Mouse (Mus musculus): ENCODE results near the gene Agrn. TPM values are rescaled to one million over a fixed set of nuclear protein-coding genes. Genes with fewer than 3 reads are reported as not detected.
A peak's percentile ranks its signal among the peaks of the same experiment; 100 is the strongest.

Agrn gene
- total and polyA plus RNA-seq, 3 experiments, result 1.7 to 10.6 (median 3.4) TPM

- Histone ChIP-seq H3K27me3 (replicated peaks) (no peaks in the 10 kb centered on the region), H3K79me2 (replicated peaks; ENCODE audit: control insufficient read depth, extremely low read depth, insufficient read depth, poor library complexity, severe bottlenecking) (peaks cover 33% of the 10 kb centered on the region), H3K4me1 (ENCODE audit: control insufficient read depth in 1 of 2, insufficient read depth in 2 of 2) (peaks cover 8 to 32% of the 10 kb centered on the region in 2 experiments), H3K9me3 (replicated peaks; ENCODE audit: low read length) (no peaks in the 10 kb centered on the region), H3K9ac (ENCODE audit: insufficient read depth, low read depth) (peak overlapping the region; percentile 85), H3K36me3 (replicated peaks in 1 of 2; ENCODE audit: control insufficient read depth in 1 of 2, insufficient read depth in 1 of 2, low read length in 1 of 2) (peaks cover 58 to 70% of the 10 kb centered on the region in 2 experiments), H3K4me2 (ENCODE audit: insufficient read depth, low read depth, poor library complexity, severe bottlenecking) (peak overlapping the region; percentile 75), H3K27ac (ENCODE audit: insufficient read depth, low read depth) (no peak overlapping the region), H3K4me3 (replicated peaks in 1 of 3; ENCODE audit: low read depth in 2 of 3, low read length in 2 of 3, poor library complexity in 1 of 3) (peak overlapping the region; percentile 67 to 88 (median 85))
- TF ChIP-seq E2F4 (IDR thresholded peaks at IDR 0.05; ENCODE audit: insufficient replicate concordance, low read depth, low read length), result no peak
- TF ChIP-seq CTCF (conservative IDR thresholded peaks at IDR 0.05 in 1 of 2, IDR thresholded peaks at IDR 0.05 in 1 of 2; ENCODE audit: low read depth in 2 of 2, low read length in 2 of 2), result 0 out of 4 replicates have a peak, but pooled peaks of 1 of the 2 experiments have one; percentile 25
- peak; percentile 51 for DNase-seq (ENCODE audit: extremely low read depth)
- in situ Hi-C loops (cut with MboI; ENCODE audit: low pct_ligation_motif_present, low pct_unique_long_range_greater_than_20kb, low sequenced_read_pairs), result no loop called here
- dilution Hi-C loops (cut with MboI; ENCODE audit: extremely low pct_ligation_motif_present, extremely low pct_unique_long_range_greater_than_20kb, low sequenced_read_pairs), result no loop called here
Measured at GRCm38 (mm10) chr4:156235360-156235770, 38.1 kb upstream of the Agrn start.

- Histone ChIP-seq H3K27ac (ENCODE audit: insufficient read depth, low read depth) (no peak within 1 kb of the TSS), H3K27me3 (replicated peaks) (no peaks in the 10 kb centered on the region), H3K4me1 (ENCODE audit: control insufficient read depth in 1 of 2, insufficient read depth in 2 of 2) (peaks cover 8 to 32% of the 10 kb centered on the region in 2 experiments), H3K9me3 (replicated peaks; ENCODE audit: low read length) (no peaks in the 10 kb centered on the region), H3K36me3 (replicated peaks in 1 of 2; ENCODE audit: control insufficient read depth in 1 of 2, insufficient read depth in 1 of 2, low read length in 1 of 2) (peaks cover 58 to 70% of the 10 kb centered on the region in 2 experiments), H3K9ac (ENCODE audit: insufficient read depth, low read depth) (peak within 1 kb of the TSS; percentile 85), H3K4me3 (replicated peaks in 1 of 3; ENCODE audit: low read depth in 2 of 3, low read length in 2 of 3, poor library complexity in 1 of 3) (peak within 1 kb of the TSS; percentile 67 to 88 (median 85)), H3K79me2 (replicated peaks; ENCODE audit: control insufficient read depth, extremely low read depth, insufficient read depth, poor library complexity, severe bottlenecking) (peaks cover 31% of the 10 kb centered on the region), H3K4me2 (ENCODE audit: insufficient read depth, low read depth, poor library complexity, severe bottlenecking) (peak within 1 kb of the TSS; percentile 82)
- dilution Hi-C loops (cut with MboI; ENCODE audit: extremely low pct_ligation_motif_present, extremely low pct_unique_long_range_greater_than_20kb, low sequenced_read_pairs) (no loop called here), in situ Hi-C loops (cut with MboI; ENCODE audit: low pct_ligation_motif_present, low pct_unique_long_range_greater_than_20kb, low sequenced_read_pairs) (no loop called here)
- DNase-seq (ENCODE audit: extremely low read depth), result peak; percentile 55
- no peak for TF ChIP-seq ZNF384 (IDR thresholded peaks at IDR 0.05; ENCODE audit: low read depth, low read length)
- TF ChIP-seq MAX (IDR thresholded peaks at IDR 0.05; ENCODE audit: low read length), result peak; percentile 83
- no peak for TF ChIP-seq KAT2A (IDR thresholded peaks at IDR 0.05; ENCODE audit: insufficient replicate concordance, low read length)
- TF ChIP-seq MXI1 (IDR thresholded peaks at IDR 0.05; ENCODE audit: low read depth, low read length), result peak; percentile 56
- TF ChIP-seq GABPA (IDR thresholded peaks at IDR 0.05; ENCODE audit: insufficient replicate concordance, low read depth, low read length), result no peak
- TF ChIP-seq ZKSCAN1 (IDR thresholded peaks at IDR 0.05; ENCODE audit: borderline replicate concordance, low read depth, low read length), result no peak
- no peak for TF ChIP-seq SMC3 (IDR thresholded peaks at IDR 0.05; ENCODE audit: low read depth, low read length)
- TF ChIP-seq BHLHE40 (IDR thresholded peaks at IDR 0.05; ENCODE audit: low read depth, low read length), result peak; percentile 40; the same call in 1 of the 2 replicates
- no peak for TF ChIP-seq E2F4 (IDR thresholded peaks at IDR 0.05; ENCODE audit: insufficient replicate concordance, low read depth, low read length)
- no peak for TF ChIP-seq RCOR1 (conservative IDR thresholded peaks at IDR 0.05; ENCODE audit: low read depth, low read length)
- TF ChIP-seq SIN3A (IDR thresholded peaks at IDR 0.05; ENCODE audit: low read length), result no peak
- TF ChIP-seq ZMIZ1 (IDR thresholded peaks at IDR 0.05; ENCODE audit: low read depth, low read length), result 0 out of 2 replicates have a peak, but pooled peaks have one; percentile 34
- no peak for TF ChIP-seq JUND (conservative IDR thresholded peaks at IDR 0.05; ENCODE audit: low read depth, low read length)
- TF ChIP-seq TCF12 (IDR thresholded peaks at IDR 0.05; ENCODE audit: low read depth, low read length), result 0 out of 2 replicates have a peak, but pooled peaks have one; percentile 26
- no peak for TF ChIP-seq MAZ (IDR thresholded peaks at IDR 0.05; ENCODE audit: low read depth, low read length)
- no peak for TF ChIP-seq POLR2AphosphoS2 (IDR thresholded peaks at IDR 0.05; ENCODE audit: low read depth, low read length)
- TF ChIP-seq MEF2A (IDR thresholded peaks at IDR 0.05; ENCODE audit: borderline replicate concordance, low read depth, low read length), result no peak
- TF ChIP-seq IRF4 (IDR thresholded peaks at IDR 0.05; ENCODE audit: low read depth, low read length), result peak; percentile 42; the same call in 1 of the 2 replicates
- peak; percentile 38; the same call in 1 of the 2 replicates for TF ChIP-seq NELFE (IDR thresholded peaks at IDR 0.05; ENCODE audit: low read depth, low read length)
- TF ChIP-seq HCFC1 (IDR thresholded peaks at IDR 0.05; ENCODE audit: low read depth, low read length), result peak; percentile 55; the same call in 1 of the 2 replicates
- no peak for TF ChIP-seq ELF1 (IDR thresholded peaks at IDR 0.05; ENCODE audit: low read depth, low read length)
- no peak for TF ChIP-seq ETS1 (conservative IDR thresholded peaks at IDR 0.05; ENCODE audit: low read depth, low read length)
- no peak for TF ChIP-seq CHD2 (IDR thresholded peaks at IDR 0.05; ENCODE audit: low read length)
- no peak for TF ChIP-seq JUN (IDR thresholded peaks at IDR 0.05; ENCODE audit: insufficient read depth, low read depth, low read length)
- peak; percentile 57 for TF ChIP-seq POLR2A (IDR thresholded peaks at IDR 0.05; ENCODE audit: low read depth, low read length)
- peak; percentile 57 for TF ChIP-seq MYC (IDR thresholded peaks at IDR 0.05; ENCODE audit: low read depth, low read length)
- no peak for TF ChIP-seq CHD1 (IDR thresholded peaks at IDR 0.05; ENCODE audit: low read depth, low read length)
- no peak for TF ChIP-seq EP300 (IDR thresholded peaks at IDR 0.05; ENCODE audit: low read length)
- TF ChIP-seq RAD21 (IDR thresholded peaks at IDR 0.05; ENCODE audit: low read depth, low read length), result no peak; the same call in 1 of the 2 replicates
- peak; percentile 79 for TF ChIP-seq UBTF (IDR thresholded peaks at IDR 0.05; ENCODE audit: low read depth, low read length)
- TF ChIP-seq CTCF (conservative IDR thresholded peaks at IDR 0.05 in 1 of 2, IDR thresholded peaks at IDR 0.05 in 1 of 2; ENCODE audit: low read depth in 2 of 2, low read length in 2 of 2), result no peak
- TF ChIP-seq PAX5 (IDR thresholded peaks at IDR 0.05; ENCODE audit: low read length), result no peak
Measured at GRCm38 (mm10) chr4:156234701-156235213, 37.5 kb upstream of the Agrn start, which contains the start of gene Plekhn1. Gene Plekhn1 (minus strand): TSS chr4:156234857.
